Mouse (Mus musculus) bone marrow macrophage, adult 2 months (primary cell): Measurements from ENCODE around the gene Slc25a45.

ENCODE experiments used
- CTCF ChIP-seq: IDR thresholded peaks from 2 replicates; pipeline ENCODE4 v1.5.1; 2012; ENCODE audit warnings: low read depth, mild to moderate bottlenecking, low read length, moderate library complexity
- POLR2A ChIP-seq: IDR thresholded peaks from 2 replicates; pipeline ENCODE4 v1.6.1; 2012; ENCODE audit warnings: mild to moderate bottlenecking, low read depth, low read length, borderline replicate concordance

- TF ChIP-seq POLR2A (no peak), CTCF (no peak)
These were observed 12.8 kb upstream of the Slc25a45 start for GRCm38 (mm10) chr19:5864710-5865398.
